Mouse (Mus musculus) cerebellum, postnatal 4 days (tissue): ENCODE data around the gene Stx1a.

ENCODE experiments used
- DNase-seq, 2 experiments: peaks; one replicate each; pipeline ENCODE4 v3.0.0; 2022; ENCODE audit warnings: low spot score in 2 of 2, mixed read lengths in 1 of 2

Stx1a gene

DNA sequence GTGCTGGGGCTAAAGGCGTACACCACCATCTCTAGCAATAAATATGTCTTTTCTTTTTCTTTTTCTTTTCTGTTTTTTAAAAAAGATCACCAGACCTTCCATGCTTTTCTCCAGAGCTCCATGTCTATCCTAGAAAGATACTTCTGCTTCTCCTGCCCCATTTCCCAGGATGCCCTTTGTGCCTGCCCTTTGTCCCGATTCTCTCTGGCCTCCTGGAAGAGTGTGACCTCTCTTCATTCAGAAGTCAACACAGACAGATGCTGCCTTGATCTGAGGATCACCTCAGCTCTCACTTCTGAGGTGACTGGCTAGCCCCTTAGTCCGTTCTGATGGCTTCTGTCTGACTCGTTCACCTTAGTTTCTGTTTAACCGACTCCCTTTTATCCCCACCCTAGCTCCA lies 57.3 kb downstream of the Stx1a start:
- no peak for DNase-seq

DNA sequence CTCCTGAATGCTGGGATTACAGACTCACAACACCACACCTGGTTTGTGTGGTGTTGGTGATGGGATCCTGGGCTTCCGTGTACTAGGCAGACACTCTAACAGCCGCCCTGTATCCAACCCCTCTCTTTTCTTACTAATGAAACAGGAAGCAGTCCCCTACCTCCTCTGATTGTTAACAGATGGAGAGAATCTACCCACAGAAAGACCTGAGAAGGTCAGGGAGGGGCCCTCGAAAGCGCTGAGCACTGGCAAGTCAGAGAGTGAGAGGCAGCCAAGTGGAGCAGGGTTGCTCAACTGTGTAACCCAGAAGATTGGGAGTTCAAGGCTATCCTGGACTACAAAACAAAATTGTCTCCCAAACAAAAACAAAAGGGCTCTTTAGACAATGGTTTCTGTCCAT lies 63.6 kb downstream of the Stx1a start:
- no peak for DNase-seq

DNA sequence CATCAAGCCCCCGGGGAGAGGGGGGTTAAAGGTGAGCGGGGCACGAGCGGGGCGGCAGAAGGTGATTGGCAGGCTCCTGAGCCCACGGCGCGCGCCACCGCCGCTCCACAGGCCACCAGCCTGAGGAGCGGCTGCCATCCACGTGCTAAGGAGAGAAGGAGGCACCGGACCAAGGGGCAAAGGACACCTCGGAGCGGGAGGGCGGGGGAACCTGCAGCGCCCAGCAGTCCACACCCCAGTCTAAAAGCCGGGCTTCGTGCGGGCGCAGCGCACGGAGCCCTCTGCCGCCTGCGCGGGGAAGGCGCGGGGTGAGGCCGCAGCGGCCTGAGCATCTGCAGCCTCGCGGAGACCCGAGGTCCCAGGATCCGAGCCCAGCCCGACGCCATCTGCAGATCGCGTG lies 66.4 kb downstream of the Stx1a start, which contains the start of gene Mlxipl:
TSS of gene Mlxipl (plus strand) at position 238 of the 400 bp plus-strand sequence.
- no peak for DNase-seq
